Mouse (Mus musculus) ES-Bruce4 (cell line): Measurements from ENCODE around the gene Paqr6.

ENCODE experiments used
- CTCF ChIP-seq: IDR thresholded peaks from one replicate; pipeline ENCODE4 v1.8.1; 2011; ENCODE audit warnings: low read depth, low read length
- POLR2A ChIP-seq: IDR thresholded peaks from one replicate; pipeline ENCODE4 v1.8.1; 2011; ENCODE audit warnings: low read length; ENCODE audit not compliant: insufficient read depth

GRCm38 (mm10) chr3:88393776-88394375 lies 29.5 kb downstream of the Paqr6 start:
- TF ChIP-seq CTCF, result no peak
- TF ChIP-seq POLR2A, result no peak
